Mouse (Mus musculus) intestine, embryonic 15.5 days (tissue): ENCODE data around the gene 4931429L15Rik. TPM values are rescaled to one million over a fixed set of nuclear protein-coding genes. Genes with fewer than 3 reads are reported as not detected.
"Not testable (repeated sequence)": the region's sequence is repeated elsewhere in the genome, so short reads cannot be mapped to it uniquely, and the experiment has no call there.

Experiments used
- ATAC-seq: fragments of 200-750 bp; cut with Nextera tagmentation; 2 replicates; pipeline ENCODE4 v1.8.0; 2017; ENCODE audit warnings: moderate TSS enrichment, moderate library complexity
- H3K27ac ChIP-seq: fragments of 300-500 bp; sonication (generic); 2 replicates; pipeline ENCODE4 v1.5.1; 2015; ENCODE audit warnings: mild to moderate bottlenecking, inconsistent platforms
- H3K27me3 ChIP-seq: fragments of 300-500 bp; sonication (generic); replicated peaks from 2 replicates; pipeline ENCODE4 v1.6.1; 2015; ENCODE audit warnings: inconsistent platforms
- H3K36me3 ChIP-seq: fragments of 300-500 bp; sonication (generic); 2 replicates; pipeline ENCODE4 v1.6.1; 2015; ENCODE audit warnings: inconsistent platforms
- H3K4me1 ChIP-seq: fragments of 300-500 bp; sonication (generic); replicated peaks from 2 replicates; pipeline ENCODE4 v1.6.1; 2015; ENCODE audit warnings: inconsistent platforms
- H3K4me2 ChIP-seq: fragments of 300-500 bp; sonication (generic); replicated peaks from 2 replicates; pipeline ENCODE4 v1.6.1; 2015; ENCODE audit warnings: mild to moderate bottlenecking, inconsistent platforms
- H3K4me3 ChIP-seq: fragments of 300-500 bp; sonication (generic); replicated peaks from 2 replicates; pipeline ENCODE4 v1.5.1; 2015; ENCODE audit warnings: inconsistent platforms
- H3K9ac ChIP-seq: fragments of 300-500 bp; sonication (generic); 2 replicates; pipeline ENCODE4 v1.6.1; 2015; ENCODE audit warnings: inconsistent platforms
- H3K9me3 ChIP-seq: fragments of 300-500 bp; sonication (generic); 2 replicates; pipeline ENCODE4 v1.6.1; 2016; ENCODE audit warnings: inconsistent platforms
- WGBS: fragments of 180-500 bp; shearing (Covaris S2); methylation state at CpG from one replicate; pipeline ENCODE4 v1.1.7; 2015; 5-methylcytosine and 5-hydroxymethylcytosine counted together
- polyA plus RNA-seq: library from polyadenylated mRNA; unstranded; fragments of >200 nt; fragmentation: Nextera tagmentation; extraction: Ambion mirVana; gene quantifications from 2 replicates; pipeline ENCODE4 v1.2.1, GENCODE M21; 2015

The 4931429L15Rik gene
- polyA plus RNA-seq, 1 experiment from 2014 or later, result not detected

DNA sequence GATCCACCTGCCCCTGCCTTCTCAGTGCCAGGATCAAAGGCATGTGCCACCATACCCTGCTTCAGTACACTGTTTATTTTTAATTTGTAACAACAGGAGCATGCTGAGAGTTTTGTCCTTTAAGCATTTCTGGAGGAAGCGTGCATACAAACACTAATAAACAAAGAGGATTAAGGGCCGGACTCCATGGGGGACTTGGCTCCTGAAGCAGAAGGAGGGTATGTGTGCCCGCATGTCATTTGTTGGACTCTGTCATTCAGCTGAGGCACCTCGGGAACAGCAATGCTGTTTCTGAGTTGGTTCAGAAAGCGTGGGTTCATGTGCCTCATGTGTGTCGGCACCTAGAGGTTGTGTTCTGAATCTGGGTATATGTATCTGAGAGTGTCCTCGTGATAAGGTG, 17.5 kb upstream of the 4931429L15Rik start:
- Histone ChIP-seq H3K9ac (no peak overlapping the region), H3K4me1 (no peaks in the 10 kb centered on the region), H3K27me3 (no peaks in the 10 kb centered on the region; the same call in 1 of the 2 replicates), H3K36me3 (no peaks in the 10 kb centered on the region), H3K4me3 (no peak overlapping the region), H3K27ac (no peak overlapping the region), H3K4me2 (no peak overlapping the region), H3K9me3 (no peaks in the 10 kb centered on the region)
- no peak for ATAC-seq
- 69% methylated on average over 7 of the region's 7 CpGs for WGBS

DNA sequence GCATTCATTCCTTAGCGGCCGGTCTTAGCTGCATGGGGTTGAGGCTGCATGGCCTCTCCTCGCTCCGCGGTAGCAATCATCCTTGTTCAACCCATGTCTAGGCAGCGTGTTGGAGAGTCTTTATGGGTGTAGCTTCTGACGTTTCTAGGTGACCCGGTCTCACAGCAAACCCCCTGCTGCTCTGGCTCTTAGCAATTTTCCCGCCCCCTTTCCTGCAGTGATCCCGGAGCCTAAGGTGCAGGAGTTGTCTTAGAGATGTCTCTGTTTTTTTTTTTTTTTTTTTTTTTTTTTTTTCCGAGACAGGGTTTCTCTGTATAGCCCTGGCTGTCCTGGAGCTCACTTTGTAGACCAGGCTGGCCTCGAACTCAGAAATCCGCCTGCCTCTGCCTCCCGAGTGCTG, 16.5 kb upstream of the 4931429L15Rik start:
- not testable (repeated sequence) for H3K27ac ChIP-seq, H3K9ac ChIP-seq, H3K36me3 ChIP-seq, H3K4me2 ChIP-seq, H3K27me3 ChIP-seq, H3K9me3 ChIP-seq, H3K4me3 ChIP-seq, H3K4me1 ChIP-seq, ATAC-seq
- 76% methylated on average over 13 of the region's 14 CpGs for WGBS

DNA sequence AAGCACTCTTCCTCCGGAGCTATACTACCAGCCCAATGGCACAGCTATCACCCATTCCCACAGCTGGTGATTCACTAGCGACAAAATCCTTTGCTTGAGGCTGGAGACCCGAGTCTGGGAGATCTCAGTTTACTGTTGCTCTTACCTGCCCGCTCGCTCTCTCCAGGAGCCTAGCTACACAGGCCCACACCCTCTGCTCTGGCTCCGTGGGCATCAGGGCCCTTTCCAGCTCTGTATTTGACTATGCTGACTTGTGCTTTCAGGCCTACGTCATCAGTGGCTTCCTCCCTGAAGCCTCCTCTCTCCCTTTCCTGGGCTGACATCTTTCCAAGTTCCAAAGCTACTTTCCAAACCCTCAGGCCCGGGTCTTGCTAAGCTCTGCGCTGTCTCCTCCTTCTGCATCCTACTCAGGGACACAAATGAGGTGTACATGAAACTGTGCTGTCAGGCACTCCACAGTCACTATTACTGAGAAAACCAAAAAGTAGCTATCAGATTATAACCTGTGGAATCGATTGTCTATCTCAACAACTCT, 15.7 kb upstream of the 4931429L15Rik start:
- no peaks in the 10 kb centered on the region for H3K36me3 ChIP-seq
- 74% methylated on average over 10 of the region's 10 CpGs for WGBS
- no peaks in the 10 kb centered on the region; the same call in 1 of the 2 replicates for H3K27me3 ChIP-seq
- H3K4me2 ChIP-seq, result no peak overlapping the region
- no peak overlapping the region for H3K4me3 ChIP-seq
- H3K9ac ChIP-seq, result no peak overlapping the region
- H3K4me1 ChIP-seq, result no peaks in the 10 kb centered on the region
- no peaks in the 10 kb centered on the region for H3K9me3 ChIP-seq
- no peak overlapping the region for H3K27ac ChIP-seq
- no peak for ATAC-seq

DNA sequence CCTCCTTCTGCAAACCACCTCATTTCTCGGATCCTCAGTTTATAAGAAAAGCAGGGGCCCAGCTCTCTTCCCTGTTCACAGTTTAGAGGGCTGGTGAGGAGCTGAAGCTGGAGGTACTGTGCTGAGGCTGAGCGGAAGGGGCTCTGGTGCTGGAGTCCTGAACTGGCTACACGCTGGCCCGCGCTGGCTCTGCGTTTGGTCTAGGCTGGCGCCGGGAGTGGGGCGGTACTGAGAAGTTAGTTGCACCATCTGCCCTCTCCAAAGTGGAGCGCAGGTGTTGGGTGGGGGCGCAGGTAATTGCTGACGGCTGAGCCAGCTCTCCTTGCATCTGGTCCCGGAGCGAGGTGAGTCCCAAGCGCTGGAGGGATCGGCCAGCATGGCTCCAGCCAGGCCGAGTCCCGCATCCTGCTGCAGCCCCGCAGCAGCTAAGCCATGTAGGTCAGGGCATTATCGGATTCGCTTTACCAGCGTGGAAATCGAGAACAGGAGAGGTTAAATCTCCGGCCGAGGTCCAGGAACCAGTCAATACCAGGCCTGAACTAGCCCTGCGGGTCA, 14.8 kb upstream of the 4931429L15Rik start:
- WGBS, result 38% methylated on average over 26 of the region's 26 CpGs
- no peaks in the 10 kb centered on the region for H3K4me1 ChIP-seq
- H3K9me3 ChIP-seq, result no peaks in the 10 kb centered on the region
- no peak overlapping the region for H3K4me3 ChIP-seq
- H3K27ac ChIP-seq, result no peak overlapping the region
- no peaks in the 10 kb centered on the region; the same call in 1 of the 2 replicates for H3K27me3 ChIP-seq
- H3K4me2 ChIP-seq, result no peak overlapping the region
- H3K9ac ChIP-seq, result no peak overlapping the region
- H3K36me3 ChIP-seq, result no peaks in the 10 kb centered on the region
- no peak for ATAC-seq

DNA sequence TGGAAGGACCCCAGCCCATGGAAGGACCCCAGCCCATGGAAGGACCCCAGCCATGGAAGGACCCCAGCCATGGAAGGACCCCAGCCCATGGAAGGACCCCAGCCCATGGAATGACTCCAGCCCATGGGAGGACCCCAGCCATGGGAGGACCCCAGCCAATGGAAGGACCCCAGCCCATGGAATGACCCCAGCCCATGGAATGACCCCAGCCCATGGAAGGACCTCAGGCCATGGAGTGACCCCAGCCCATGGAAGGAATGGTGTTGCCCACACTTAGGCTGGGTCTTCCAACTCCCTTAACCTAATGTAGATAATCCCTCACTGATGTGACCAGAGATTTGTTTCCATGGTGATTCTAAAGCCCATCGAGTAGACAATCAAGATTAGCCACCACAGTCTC, 11.5 kb upstream of the 4931429L15Rik start:
- WGBS, result 87% methylated on average over 1 of the region's 1 CpGs
- H3K9ac ChIP-seq, result no peak overlapping the region
- peaks cover 9% of the 10 kb centered on the region; the same call in 1 of the 2 replicates for H3K4me1 ChIP-seq
- H3K27ac ChIP-seq, result no peak overlapping the region
- no peak for ATAC-seq
- no peaks in the 10 kb centered on the region for H3K36me3 ChIP-seq
- no peaks in the 10 kb centered on the region for H3K9me3 ChIP-seq
- no peaks in the 10 kb centered on the region; the same call in 1 of the 2 replicates for H3K27me3 ChIP-seq
- no peak overlapping the region for H3K4me3 ChIP-seq
- no peak overlapping the region for H3K4me2 ChIP-seq

DNA sequence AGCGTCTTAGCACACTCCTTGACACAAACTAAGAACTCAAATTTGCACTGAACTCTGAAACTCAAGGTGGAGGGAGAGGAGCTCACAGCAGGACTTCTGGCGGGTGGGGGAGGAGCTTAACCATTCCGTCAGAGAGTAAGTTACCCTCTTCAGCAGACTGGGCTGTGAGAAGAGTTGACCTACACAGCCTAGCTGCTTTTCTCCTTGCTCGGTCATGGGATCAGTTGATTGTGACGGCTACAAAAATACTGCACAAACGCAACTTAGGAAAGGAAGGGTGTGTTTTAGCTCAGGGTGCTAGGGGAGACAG, 10.8 kb upstream of the 4931429L15Rik start:
- Histone ChIP-seq H3K27ac (no peak overlapping the region), H3K36me3 (no peaks in the 10 kb centered on the region), H3K4me1 (peaks cover 9% of the 10 kb centered on the region; the same call in 1 of the 2 replicates), H3K27me3 (no peaks in the 10 kb centered on the region; the same call in 1 of the 2 replicates), H3K4me2 (no peak overlapping the region), H3K9ac (no peak overlapping the region), H3K9me3 (no peaks in the 10 kb centered on the region), H3K4me3 (no peak overlapping the region)
- 67% methylated on average over 6 of the region's 6 CpGs for WGBS
- ATAC-seq, result no peak

DNA sequence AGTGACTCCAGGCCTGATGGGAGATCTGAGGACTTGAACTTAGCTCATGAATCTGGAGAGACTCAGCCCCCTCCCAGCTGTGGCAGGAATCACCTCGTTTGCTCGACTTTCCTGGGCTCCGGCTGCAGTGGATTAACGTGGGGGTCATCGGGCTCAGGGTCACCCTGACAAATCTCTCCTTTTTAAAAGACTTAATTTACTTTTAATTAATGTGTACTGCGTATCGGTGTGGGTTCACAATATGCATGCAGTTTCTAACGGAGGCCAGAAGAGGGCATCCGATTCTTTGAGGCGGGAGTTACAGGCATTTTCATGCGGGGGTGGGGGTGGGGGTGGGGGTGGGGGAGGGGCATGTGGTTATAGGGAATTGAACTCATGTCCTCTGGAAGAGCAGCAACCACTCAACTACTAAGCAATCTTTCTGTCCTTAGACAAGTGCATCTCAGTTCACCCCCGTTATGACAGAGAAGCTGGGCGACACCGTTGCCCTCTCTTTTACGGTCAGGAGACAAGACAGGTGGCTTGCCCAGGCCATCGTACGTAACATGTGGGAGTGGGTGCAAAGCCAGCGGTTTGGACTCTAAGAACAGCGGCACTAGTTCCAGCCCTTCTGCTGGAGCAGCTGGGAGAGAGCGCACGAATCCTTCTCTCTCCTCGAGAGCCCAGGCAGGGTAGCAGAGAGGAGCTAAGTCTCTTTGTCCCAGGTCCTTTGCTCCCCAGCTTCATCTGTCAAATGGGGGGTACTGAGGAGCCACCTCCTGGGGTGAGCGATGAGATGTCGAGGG, 10.2 kb upstream of the 4931429L15Rik start:
- 32% methylated on average over 24 of the region's 24 CpGs for WGBS
- no peak for ATAC-seq

DNA sequence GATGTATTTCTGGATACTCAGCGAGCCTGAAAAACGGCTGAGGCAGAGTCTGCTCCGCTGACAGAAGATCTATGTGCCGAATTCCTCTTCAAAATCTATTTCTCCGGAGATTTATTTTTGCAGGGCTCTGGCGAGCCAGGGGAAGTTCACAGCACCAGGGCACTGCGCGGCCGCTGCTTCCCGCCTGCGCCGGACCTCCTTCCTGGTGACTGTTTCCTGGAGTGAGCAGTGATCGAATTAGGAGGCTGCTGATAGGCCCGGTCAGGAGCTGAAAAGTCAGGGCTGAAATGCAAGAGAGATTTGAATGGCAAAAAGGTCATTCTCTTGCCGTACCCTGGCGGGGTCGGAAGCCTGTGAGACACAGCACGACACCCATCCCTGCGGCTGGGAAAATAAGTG, 9.5 kb upstream of the 4931429L15Rik start:
- Histone ChIP-seq H3K36me3 (no peaks in the 10 kb centered on the region), H3K9ac (peak overlapping the region; percentile 50), H3K27me3 (no peaks in the 10 kb centered on the region), H3K9me3 (no peaks in the 10 kb centered on the region), H3K4me1 (peaks cover 9% of the 10 kb centered on the region; the same call in 1 of the 2 replicates), H3K4me3 (peak overlapping the region; percentile 23), H3K27ac (no peak overlapping the region), H3K4me2 (peak overlapping the region; percentile 66)
- 8% methylated on average over 19 of the region's 19 CpGs for WGBS
- peak; percentile 79 for ATAC-seq

More for the DNA sequence above, 10.2 kb upstream of the 4931429L15Rik start:
- H3K4me1 ChIP-seq, result peaks cover 9% of the 10 kb centered on the region; the same call in 1 of the 2 replicates
- no peak overlapping the region for H3K9ac ChIP-seq
- no peak overlapping the region for H3K4me3 ChIP-seq
- no peak overlapping the region for H3K4me2 ChIP-seq
- H3K27me3 ChIP-seq, result no peaks in the 10 kb centered on the region; the same call in 1 of the 2 replicates
- no peaks in the 10 kb centered on the region for H3K36me3 ChIP-seq
- no peaks in the 10 kb centered on the region for H3K9me3 ChIP-seq
- no peak overlapping the region for H3K27ac ChIP-seq

DNA sequence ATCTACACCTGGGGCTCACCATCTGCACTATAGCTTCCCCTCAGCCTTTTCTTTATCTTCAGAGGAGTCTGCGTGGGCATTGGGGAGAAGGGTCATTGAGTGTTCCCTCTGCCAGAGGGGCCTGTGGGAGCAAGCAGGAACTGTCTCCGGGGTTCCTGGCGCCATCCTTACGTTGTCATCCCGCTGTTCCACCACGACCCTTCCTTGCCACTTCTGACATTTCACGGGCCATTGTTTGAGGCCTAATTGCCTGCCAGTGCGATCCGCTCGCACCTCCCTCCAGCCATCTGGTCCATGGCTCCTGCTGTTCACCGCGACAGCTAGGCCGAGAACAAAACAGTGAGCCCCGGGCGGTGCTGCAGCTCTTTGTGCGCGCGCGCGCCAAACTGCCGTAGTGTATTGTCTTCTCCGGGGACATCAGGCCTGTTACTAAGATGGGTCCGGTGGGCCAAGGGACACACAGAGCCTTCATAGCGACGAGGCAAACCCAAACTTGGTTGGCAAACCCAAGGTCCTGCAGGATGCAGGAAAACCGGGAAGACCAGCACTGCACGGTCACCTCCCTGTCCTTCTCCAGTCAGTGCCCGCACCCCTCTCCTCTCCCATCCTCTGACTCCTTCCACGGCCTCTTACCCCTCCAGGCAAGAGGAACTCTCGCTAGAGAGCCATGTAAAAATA, 8.9 kb upstream of the 4931429L15Rik start:
- Histone ChIP-seq H3K4me3 (peak overlapping the region; percentile 23), H3K4me2 (peak overlapping the region; percentile 66), H3K36me3 (no peaks in the 10 kb centered on the region), H3K9me3 (no peaks in the 10 kb centered on the region), H3K27me3 (no peaks in the 10 kb centered on the region), H3K4me1 (peaks cover 9% of the 10 kb centered on the region; the same call in 1 of the 2 replicates), H3K27ac (no peak overlapping the region), H3K9ac (peak overlapping the region; percentile 50)
- ATAC-seq, result peak; percentile 60
- 9% methylated on average over 30 of the region's 30 CpGs for WGBS

DNA sequence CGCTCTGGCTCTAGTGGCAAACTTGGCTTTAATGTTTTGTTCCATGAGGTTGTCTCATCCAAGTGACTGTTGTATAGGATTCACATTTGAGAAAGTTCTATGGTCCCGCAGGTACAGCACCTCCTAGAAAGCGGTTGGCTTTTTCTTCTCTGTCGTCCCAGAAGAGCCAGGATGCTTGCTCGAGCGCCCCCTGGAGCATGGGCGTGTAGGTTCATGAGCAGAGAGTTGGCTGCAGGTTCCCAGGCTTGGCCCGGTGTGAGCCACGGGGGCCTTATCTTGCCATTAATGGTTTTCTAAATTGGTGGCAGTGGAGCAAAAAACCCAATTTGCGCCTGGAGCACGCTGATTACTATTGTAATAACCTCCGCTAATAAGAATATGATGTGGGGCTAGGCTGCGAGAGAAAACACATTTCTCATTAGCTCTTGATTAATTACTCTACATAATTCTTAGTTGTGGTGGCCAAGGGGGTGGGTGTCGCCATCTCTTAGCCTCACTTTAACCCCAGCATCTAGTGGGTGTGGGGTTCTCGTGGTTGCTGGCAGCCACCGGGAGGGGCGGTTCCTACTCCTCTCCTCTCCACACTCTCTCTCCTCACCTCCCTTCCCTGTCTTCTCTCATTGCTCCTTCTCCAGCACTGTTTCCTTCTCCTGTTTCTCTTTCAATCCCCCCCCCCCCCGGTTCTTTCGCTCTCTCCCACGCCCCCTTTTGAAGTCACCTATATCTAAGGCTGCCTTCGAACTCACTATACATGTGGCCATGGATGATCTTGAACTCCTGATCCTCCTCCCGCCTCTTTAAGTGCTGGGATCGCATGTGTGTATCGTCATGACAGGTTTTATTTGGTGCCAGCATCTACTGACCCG, 8.2 kb upstream of the 4931429L15Rik start:
- peak overlapping the region; percentile 50; the same call in 1 of the 2 replicates for H3K9ac ChIP-seq
- H3K9me3 ChIP-seq, result no peaks in the 10 kb centered on the region
- H3K36me3 ChIP-seq, result no peaks in the 10 kb centered on the region
- ATAC-seq, result 0 out of 2 replicates have a peak, but pooled peaks have one; percentile 16
- H3K4me2 ChIP-seq, result peak overlapping the region; percentile 66
- H3K4me1 ChIP-seq, result peaks cover 9% of the 10 kb centered on the region; the same call in 1 of the 2 replicates
- whole genome bisulfite sequencing, result 74% methylated on average over 25 of the region's 25 CpGs
- no peak overlapping the region for H3K4me3 ChIP-seq
- H3K27ac ChIP-seq, result no peak overlapping the region
- no peaks in the 10 kb centered on the region for H3K27me3 ChIP-seq

DNA sequence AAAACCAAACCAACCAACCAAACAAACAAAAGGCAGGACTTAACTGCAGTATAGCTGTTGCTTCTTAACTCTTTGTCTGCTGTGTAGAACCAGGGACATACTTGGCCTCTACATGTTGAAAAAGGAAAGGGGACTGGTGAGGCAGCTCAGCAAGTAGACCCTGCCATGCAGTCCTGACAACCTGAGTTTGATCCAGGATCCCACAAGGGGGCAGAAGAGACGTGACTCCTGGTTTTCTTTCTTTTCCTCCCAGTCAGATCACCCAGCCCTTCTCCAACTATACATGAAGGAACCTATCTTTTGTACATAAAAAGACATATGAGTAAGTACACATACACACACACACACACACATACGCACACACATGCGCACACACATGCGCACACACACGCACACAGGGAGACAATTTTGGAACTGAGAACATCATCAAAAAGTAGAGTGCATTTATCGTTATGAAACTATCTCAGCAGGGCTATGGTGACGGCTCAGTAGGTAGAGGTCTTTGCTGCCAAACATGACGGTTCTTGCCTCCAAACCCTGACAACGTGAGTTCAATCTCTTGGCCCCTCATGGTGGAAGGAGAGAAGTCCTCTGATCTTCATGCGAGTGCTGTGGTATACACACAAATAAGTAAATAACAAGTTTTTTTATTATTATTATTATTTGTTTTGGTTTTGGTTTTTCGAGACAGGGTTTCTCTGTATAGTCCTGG, 7.1 kb upstream of the 4931429L15Rik start:
- Histone ChIP-seq H3K36me3 (no peaks in the 10 kb centered on the region), H3K9ac (no peak overlapping the region), H3K4me2 (no peak overlapping the region), H3K27me3 (no peaks in the 10 kb centered on the region), H3K27ac (no peak overlapping the region), H3K4me1 (peaks cover 9% of the 10 kb centered on the region; the same call in 1 of the 2 replicates), H3K4me3 (no peak overlapping the region), H3K9me3 (no peaks in the 10 kb centered on the region)
- WGBS, result 93% methylated on average over 11 of the region's 11 CpGs
- no peak for ATAC-seq
